Mouse (Mus musculus) limb, embryonic 12.5 days (tissue): ENCODE data around the gene Sfxn1. TPM values are rescaled to one million over a fixed set of nuclear protein-coding genes. Genes with fewer than 3 reads are reported as not detected.

ENCODE experiments used
- ATAC-seq: fragments of 200-750 bp; cut with Nextera tagmentation; 2 replicates; pipeline ENCODE4 v1.8.0; 2017; ENCODE audit warnings: low read depth, moderate TSS enrichment; ENCODE audit not compliant: insufficient number of reproducible peaks, insufficient read depth, low FRiP score, low TSS enrichment
- H3K27ac ChIP-seq: fragments of 300-500 bp; sonication (generic); 2 replicates; pipeline ENCODE4 v1.5.1; 2016; ENCODE audit warnings: mild to moderate bottlenecking, moderate library complexity
- H3K27me3 ChIP-seq: fragments of 300-500 bp; sonication (generic); 2 replicates; pipeline ENCODE4 v1.6.1; 2016; ENCODE audit warnings: mild to moderate bottlenecking, moderate library complexity
- H3K36me3 ChIP-seq: fragments of 300-500 bp; sonication (generic); 2 replicates; pipeline ENCODE4 v1.6.1; 2016; ENCODE audit warnings: mild to moderate bottlenecking, moderate library complexity
- H3K4me1 ChIP-seq: fragments of 300-500 bp; sonication (generic); replicated peaks from 2 replicates; pipeline ENCODE4 v1.6.1; 2016
- H3K4me2 ChIP-seq: fragments of 300-500 bp; sonication (generic); 2 replicates; pipeline ENCODE4 v1.6.1; 2016; ENCODE audit warnings: mild to moderate bottlenecking, moderate library complexity
- H3K4me3 ChIP-seq: fragments of 300-500 bp; sonication (generic); replicated peaks from 2 replicates; pipeline ENCODE4 v1.5.1; 2016; ENCODE audit warnings: mild to moderate bottlenecking
- H3K9ac ChIP-seq: fragments of 300-500 bp; sonication (generic); replicated peaks from 2 replicates; pipeline ENCODE4 v1.6.1; 2016; ENCODE audit warnings: mild to moderate bottlenecking, moderate library complexity
- H3K9me3 ChIP-seq: fragments of 300-500 bp; sonication (generic); 2 replicates; pipeline ENCODE4 v1.6.1; 2016; ENCODE audit warnings: mild to moderate bottlenecking, moderate library complexity
- WGBS: fragments of 180-500 bp; shearing (Covaris S2); methylation state at CpG from one replicate; pipeline ENCODE4 v1.1.7; 2016; 5-methylcytosine and 5-hydroxymethylcytosine counted together
- polyA plus RNA-seq: library from polyadenylated mRNA; unstranded; fragments of >200 nt; fragmentation: Nextera tagmentation; extraction: Ambion mirVana; gene quantifications from 2 replicates; pipeline ENCODE4 v1.2.1, GENCODE M21; 2016

Gene Sfxn1
- polyA plus RNA-seq, 1 experiment from 2014 or later, result 57.6 TPM

DNA sequence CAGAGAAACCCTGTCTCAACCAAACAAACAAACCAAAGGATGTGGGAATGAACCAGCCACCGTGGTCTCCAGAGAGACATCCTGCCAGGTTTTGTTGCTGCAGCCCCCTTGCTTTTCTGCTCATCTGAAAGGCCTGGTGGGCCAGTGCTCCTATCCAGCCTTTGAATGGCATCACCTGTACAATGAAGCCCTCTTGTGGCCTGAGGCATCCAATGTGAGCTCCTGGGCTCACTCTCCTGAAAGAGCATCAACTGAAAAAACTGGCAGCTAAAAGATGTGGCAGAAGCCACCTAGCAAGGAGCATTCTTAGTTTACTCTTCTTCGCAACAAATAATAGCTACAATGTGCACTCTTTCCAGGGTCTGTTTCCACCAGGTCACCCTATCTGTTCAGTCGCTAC is 9.6 kb upstream of the Sfxn1 start:
- Histone ChIP-seq H3K36me3 (no peaks in the 10 kb centered on the region), H3K27ac (no peak overlapping the region), H3K4me1 (no peaks in the 10 kb centered on the region), H3K4me3 (no peak overlapping the region), H3K4me2 (no peak overlapping the region), H3K9ac (no peak overlapping the region), H3K9me3 (no peaks in the 10 kb centered on the region), H3K27me3 (peaks cover 48% of the 10 kb centered on the region)
- no peak for ATAC-seq
- WGBS, result 89% methylated on average over 3 of the region's 3 CpGs

GRCm38 (mm10) chr13:54063292-54063691 is 8.4 kb upstream of the Sfxn1 start:
- Histone ChIP-seq H3K4me3 (no peak overlapping the region), H3K27ac (no peak overlapping the region), H3K36me3 (no peaks in the 10 kb centered on the region), H3K9me3 (no peaks in the 10 kb centered on the region), H3K9ac (no peak overlapping the region), H3K4me1 (no peaks in the 10 kb centered on the region), H3K27me3 (peaks cover 37% of the 10 kb centered on the region), H3K4me2 (no peak overlapping the region)
- 2% methylated on average over 3 of the region's 3 CpGs for WGBS
- ATAC-seq, result no peak

GRCm38 (mm10) chr13:54066081-54066746 is 5.5 kb upstream of the Sfxn1 start:
- peaks cover 34% of the 10 kb centered on the region for H3K27me3 ChIP-seq
- H3K4me1 ChIP-seq, result no peaks in the 10 kb centered on the region
- no peak overlapping the region for H3K4me3 ChIP-seq
- no peaks in the 10 kb centered on the region for H3K9me3 ChIP-seq
- H3K9ac ChIP-seq, result no peak overlapping the region
- no peak overlapping the region for H3K27ac ChIP-seq
- H3K4me2 ChIP-seq, result no peak overlapping the region
- WGBS, result 86% methylated on average over 3 of the region's 3 CpGs
- H3K36me3 ChIP-seq, result no peaks in the 10 kb centered on the region
- no peak for ATAC-seq

DNA sequence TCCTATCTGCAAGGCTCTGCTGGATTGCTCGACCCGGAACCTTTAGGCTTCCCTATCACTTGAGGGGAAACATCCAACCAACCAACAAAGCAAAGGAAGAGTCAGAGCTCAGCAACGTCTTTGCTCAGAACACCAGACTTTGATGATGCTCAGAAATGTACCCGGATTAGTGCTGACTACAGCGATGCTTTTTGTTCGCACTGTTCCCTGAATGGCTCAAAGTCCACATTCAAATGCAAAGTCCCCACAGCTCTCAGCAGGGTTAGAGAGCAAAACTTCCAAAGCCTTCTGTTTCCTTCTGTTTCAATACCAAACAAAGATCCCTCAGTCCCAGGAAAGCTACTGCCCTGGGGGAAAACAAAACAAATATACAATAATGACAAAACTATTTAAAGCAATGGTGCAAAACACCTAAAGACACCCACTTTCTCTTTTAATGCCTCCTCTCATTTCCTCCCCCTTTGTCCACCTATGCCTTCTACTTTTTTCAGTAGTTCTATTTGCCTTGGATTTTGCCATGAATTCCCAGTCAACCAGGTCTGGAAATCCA is 4.0 kb upstream of the Sfxn1 start:
- Histone ChIP-seq H3K9ac (no peak overlapping the region), H3K27ac (no peak overlapping the region), H3K4me3 (no peak overlapping the region), H3K36me3 (no peaks in the 10 kb centered on the region), H3K4me2 (no peak overlapping the region), H3K27me3 (peaks cover 28% of the 10 kb centered on the region), H3K9me3 (no peaks in the 10 kb centered on the region), H3K4me1 (peaks cover 4% of the 10 kb centered on the region; the same call in 1 of the 2 replicates)
- ATAC-seq, result no peak
- 38% methylated on average over 6 of the region's 6 CpGs for WGBS

GRCm38 (mm10) chr13:54071011-54071410 is 658 bp upstream of the Sfxn1 start:
- Histone ChIP-seq H3K9ac (no peak overlapping the region), H3K4me3 (no peak overlapping the region), H3K9me3 (no peaks in the 10 kb centered on the region), H3K27me3 (peaks cover 11% of the 10 kb centered on the region; the same call in 1 of the 2 replicates), H3K36me3 (no peaks in the 10 kb centered on the region), H3K4me2 (no peak overlapping the region), H3K4me1 (peaks cover 11% of the 10 kb centered on the region; the same call in 1 of the 2 replicates), H3K27ac (no peak overlapping the region)
- no peak for ATAC-seq
- 93% methylated on average over 9 of the region's 9 CpGs for WGBS

DNA sequence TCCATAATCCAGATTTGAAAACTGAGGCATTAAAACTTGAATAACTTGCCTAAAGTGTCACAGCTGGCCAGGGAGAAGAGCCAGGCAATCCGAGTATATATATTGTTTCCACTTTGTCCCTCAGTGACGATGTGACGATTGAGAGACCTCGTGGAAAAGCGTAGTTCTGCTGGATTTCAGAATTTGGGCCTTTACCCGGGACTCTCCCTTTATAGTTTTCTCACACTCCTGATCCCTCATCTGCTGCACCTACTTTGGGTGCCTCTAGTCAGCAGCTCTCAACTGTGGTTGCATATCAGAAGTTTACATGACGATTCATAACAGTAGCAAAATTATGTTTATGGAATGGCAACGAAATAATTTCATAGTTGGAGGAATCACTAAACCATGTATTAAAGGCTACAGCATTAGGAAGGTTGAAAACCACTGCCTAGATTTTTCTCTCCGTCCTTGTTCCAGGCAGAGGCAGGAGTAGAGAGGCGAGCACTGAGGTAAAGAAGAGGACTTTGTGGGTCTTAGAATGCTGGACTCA is 923 bp downstream of the Sfxn1 start:
- Histone ChIP-seq H3K9me3 (no peaks in the 10 kb centered on the region), H3K4me1 (peaks cover 11% of the 10 kb centered on the region; the same call in 1 of the 2 replicates), H3K4me2 (peak overlapping the region; percentile 69), H3K9ac (no peak overlapping the region), H3K27ac (no peak overlapping the region), H3K4me3 (peak overlapping the region; percentile 67), H3K36me3 (no peaks in the 10 kb centered on the region), H3K27me3 (peaks cover 11% of the 10 kb centered on the region; the same call in 1 of the 2 replicates)
- ATAC-seq, result no peak
- 36% methylated on average over 10 of the region's 10 CpGs for WGBS

DNA sequence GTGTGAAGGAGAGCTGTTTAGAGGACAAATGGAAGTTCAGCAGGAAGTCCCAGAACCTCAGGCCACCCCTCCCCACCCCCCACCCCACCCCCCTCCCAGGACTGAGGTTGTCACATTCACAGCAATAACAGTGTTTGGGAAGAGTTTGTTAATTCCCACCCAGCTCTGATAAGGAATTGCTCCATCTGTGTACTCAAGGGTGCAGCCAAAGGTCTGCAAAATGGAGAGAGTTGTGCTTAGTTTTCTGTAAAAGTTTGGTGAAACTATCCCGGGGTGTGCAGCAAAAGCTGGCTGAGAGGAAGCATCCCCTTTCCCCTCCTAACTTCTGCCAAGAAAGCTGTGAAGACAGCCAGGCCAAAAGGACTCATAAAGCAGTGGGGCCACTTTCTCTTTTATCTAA is 1.4 kb downstream of the Sfxn1 start:
- H3K9ac ChIP-seq, result no peak overlapping the region

DNA sequence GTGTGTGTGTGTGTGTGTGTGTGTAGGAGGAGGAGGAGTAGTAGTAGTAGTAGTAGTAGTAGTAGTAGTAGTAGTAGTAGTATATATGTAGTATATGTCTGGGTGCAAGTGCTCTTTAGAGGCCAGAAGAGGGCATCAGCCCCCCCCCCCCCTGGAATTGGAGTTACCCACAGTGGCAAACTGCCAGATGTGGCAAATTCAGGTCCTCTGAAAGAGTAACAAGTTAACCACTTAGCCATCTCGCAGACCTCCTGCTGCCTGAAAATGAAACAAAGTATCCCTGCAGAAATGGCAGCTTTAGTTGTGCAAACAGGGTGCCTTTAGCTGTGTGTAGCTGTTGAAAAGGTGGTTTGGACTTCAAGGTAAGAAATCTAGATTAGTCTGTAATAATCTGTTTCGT is 1.8 kb downstream of the Sfxn1 start:
- peaks cover 11% of the 10 kb centered on the region; the same call in 1 of the 2 replicates for H3K4me1 ChIP-seq
- H3K9me3 ChIP-seq, result no peaks in the 10 kb centered on the region
- WGBS, result 69% methylated on average over 2 of the region's 2 CpGs
- peak overlapping the region; percentile 69 for H3K4me2 ChIP-seq
- no peak overlapping the region for H3K4me3 ChIP-seq
- no peak overlapping the region for H3K27ac ChIP-seq
- H3K9ac ChIP-seq, result no peak overlapping the region
- H3K36me3 ChIP-seq, result no peaks in the 10 kb centered on the region
- peaks cover 9% of the 10 kb centered on the region; the same call in 1 of the 2 replicates for H3K27me3 ChIP-seq
- no peak for ATAC-seq

More for the DNA sequence above, 1.4 kb downstream of the Sfxn1 start:
- Histone ChIP-seq H3K9me3 (no peaks in the 10 kb centered on the region), H3K4me1 (peaks cover 11% of the 10 kb centered on the region; the same call in 1 of the 2 replicates), H3K27ac (no peak overlapping the region), H3K36me3 (no peaks in the 10 kb centered on the region), H3K4me2 (peak overlapping the region; percentile 69), H3K4me3 (peak overlapping the region; percentile 67; the same call in 1 of the 2 replicates), H3K27me3 (peaks cover 11% of the 10 kb centered on the region; the same call in 1 of the 2 replicates)
- ATAC-seq, result no peak
- 36% methylated on average over 1 of the region's 1 CpGs for WGBS

- Histone ChIP-seq H3K4me1 (peaks cover 18% of the 10 kb centered on the region), H3K27ac (no peak overlapping the region), H3K9ac (no peak overlapping the region), H3K4me3 (no peak overlapping the region), H3K27me3 (0 out of 2 replicates have a peak, but pooled peaks cover 1% of the 10 kb centered on the region), H3K4me2 (no peak overlapping the region), H3K36me3 (no peaks in the 10 kb centered on the region), H3K9me3 (no peaks in the 10 kb centered on the region)
- ATAC-seq, result no peak
- 85% methylated on average over 2 of the region's 2 CpGs for WGBS
Observed at GRCm38 (mm10) chr13:54075416-54075815, 3.7 kb downstream of the Sfxn1 start.

GRCm38 (mm10) chr13:54076051-54076450 is 4.4 kb downstream of the Sfxn1 start:
- Histone ChIP-seq H3K4me2 (no peak overlapping the region), H3K27ac (no peak overlapping the region), H3K27me3 (no peaks in the 10 kb centered on the region), H3K4me3 (no peak overlapping the region), H3K9me3 (no peaks in the 10 kb centered on the region), H3K4me1 (peaks cover 22% of the 10 kb centered on the region), H3K36me3 (no peaks in the 10 kb centered on the region), H3K9ac (no peak overlapping the region)
- no peak for ATAC-seq
- 90% methylated on average over 6 of the region's 6 CpGs for WGBS

DNA sequence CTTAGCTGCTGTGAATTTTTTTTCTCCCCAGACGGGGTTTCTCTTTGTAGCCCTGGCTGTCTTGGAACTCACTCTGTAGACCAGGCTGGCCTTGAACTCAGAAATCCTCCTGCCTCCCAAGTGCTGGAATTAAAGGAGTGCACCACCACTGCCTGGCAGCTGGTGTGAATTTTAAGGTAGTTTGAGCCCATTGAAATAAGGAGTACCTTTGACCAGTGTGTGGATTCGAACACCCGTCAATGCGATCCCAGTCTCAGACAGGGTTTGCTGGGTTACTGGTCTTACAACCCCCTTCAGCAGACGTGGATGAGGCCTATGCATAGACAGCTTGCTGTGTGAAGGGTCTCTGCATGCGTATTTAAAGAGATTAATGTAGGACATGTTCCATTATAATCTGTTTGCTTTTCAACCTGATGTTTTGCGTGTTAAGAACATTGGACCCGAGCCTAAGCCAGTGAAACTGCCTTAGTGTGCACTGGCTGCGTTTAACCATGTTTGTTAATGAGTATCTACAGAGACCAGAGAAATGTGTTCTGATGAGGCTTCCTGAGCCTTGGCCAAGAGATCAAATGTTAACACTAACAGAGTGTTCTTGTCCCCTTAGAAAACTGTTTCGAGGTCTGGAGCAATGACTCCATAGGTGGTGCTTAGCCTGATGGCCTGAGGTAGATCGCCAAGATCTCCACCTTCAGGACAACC is 5.2 kb downstream of the Sfxn1 start:
- Histone ChIP-seq H3K4me2 (no peak overlapping the region), H3K4me1 (peaks cover 22% of the 10 kb centered on the region), H3K9ac (no peak overlapping the region), H3K27me3 (no peaks in the 10 kb centered on the region), H3K27ac (no peak overlapping the region), H3K9me3 (no peaks in the 10 kb centered on the region), H3K4me3 (no peak overlapping the region), H3K36me3 (no peaks in the 10 kb centered on the region)
- ATAC-seq, result no peak
- 86% methylated on average over 11 of the region's 11 CpGs for WGBS
